Mouse (Mus musculus) kidney, postnatal 10 days (tissue): ENCODE data around the gene Parvb.

Source experiments
- DNase-seq: peaks from one replicate; pipeline ENCODE4 v3.0.0; 2021; ENCODE audit warnings: mixed read lengths

The Parvb gene

DNA sequence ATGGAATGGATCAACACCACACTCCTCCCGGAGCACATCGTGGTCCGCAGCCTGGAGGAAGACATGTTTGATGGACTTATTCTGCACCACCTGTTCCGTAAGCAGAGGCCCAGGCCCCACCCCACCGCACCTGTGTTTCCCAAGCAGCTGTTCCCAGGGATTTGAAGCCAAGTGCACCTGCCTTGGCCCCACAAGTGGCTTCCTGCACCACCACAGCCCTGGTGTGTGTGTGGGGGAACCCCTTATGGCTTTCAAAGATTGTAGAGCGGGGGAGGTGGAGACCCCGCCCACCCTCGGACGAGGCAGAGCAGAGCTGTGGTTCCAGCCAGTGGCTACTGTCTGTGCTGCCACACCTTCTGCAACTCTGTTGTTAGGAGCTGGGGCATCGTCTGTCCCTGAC lies 97.0 kb downstream of the Parvb start:
- DNase-seq = no peak

DNA sequence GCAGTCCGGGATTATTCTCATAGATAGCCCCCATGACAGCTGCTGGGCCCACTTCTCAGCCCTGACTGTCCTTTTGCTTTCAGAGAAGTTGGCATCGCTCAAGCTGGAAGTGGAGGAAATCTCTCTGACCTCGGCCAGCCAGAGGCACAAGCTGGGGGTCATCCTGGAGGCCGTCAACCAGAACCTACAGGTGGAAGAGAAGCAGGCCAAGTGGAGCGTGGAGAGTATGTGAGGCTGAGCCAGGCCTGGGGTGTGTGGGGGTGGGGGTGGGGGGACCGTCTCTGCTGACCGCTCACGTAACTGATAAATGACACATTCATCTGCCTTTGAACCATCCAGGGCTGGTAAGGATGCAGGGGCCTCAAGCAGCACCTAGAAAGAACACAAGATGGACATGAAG lies 98.1 kb downstream of the Parvb start:
- DNase-seq = peak; percentile 47

DNA sequence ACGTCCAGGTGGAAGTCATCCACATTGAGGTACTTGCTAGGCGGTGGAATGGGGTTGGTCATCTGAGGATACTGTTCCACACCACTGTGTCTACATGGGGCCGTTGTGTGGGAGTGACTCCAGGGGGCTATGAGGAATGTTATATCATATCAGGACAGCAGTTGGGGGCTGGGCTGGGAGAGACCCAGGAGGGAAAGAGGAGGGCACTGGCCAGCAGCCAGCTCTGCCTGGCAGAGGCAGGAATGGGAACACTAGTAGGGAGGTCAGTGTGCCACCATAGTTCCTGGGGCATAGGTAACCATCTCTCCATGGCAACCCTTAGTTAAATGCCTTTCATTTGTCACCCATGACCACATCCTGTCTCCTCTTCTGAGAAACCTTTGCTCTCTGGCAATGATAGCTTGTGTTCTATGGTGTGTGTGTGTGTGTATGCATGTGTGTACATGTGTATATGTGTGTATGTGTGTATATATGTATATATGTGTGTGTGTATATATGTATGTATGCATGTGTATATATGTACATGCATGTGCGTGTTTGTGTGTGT lies 99.3 kb downstream of the Parvb start:
- peak; percentile 56 for DNase-seq

DNA sequence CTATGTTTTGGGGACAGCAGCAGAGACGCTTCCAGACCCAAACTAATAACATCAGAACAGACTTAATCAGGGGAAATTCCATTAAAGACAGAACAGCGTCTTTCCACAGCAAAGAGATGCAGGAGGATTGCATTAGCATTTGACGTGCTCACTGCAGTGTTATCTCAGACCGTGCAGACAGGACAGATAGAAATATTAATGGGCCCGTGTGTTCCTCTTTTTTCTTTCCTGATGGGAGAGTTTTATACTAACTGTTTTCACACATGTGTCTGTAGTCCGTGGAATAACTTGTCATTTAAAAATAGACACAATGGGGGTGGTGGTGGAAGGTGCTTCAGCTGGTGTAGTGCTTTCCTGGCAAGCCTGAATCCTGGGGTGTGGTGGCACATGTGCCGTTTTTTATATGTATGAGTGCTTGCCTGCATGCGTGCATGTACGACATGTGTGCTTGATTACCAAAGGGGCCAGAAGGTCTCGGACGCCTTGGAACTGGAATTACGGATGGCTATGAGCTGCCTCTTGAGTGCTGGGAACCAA lies 104.5 kb downstream of the Parvb start:
- no peak for DNase-seq

DNA sequence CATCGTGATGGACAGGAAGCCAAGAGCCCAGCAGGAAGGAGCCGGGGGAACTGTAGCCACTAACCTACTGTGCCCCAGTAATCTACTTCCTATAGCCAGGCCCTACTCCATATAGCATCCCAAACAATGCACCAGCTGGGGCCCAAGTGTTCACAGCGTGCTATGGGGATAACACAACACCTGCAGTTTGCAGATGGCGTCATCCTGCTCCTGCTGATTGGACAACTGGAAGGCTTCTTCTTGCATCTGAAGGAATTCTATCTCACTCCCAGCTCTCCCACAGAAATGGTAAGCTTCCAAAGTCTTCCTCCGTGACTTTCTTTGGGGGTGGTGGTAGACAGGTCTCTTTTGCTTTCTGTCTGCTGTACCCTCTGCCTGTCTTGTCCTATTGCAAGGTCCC lies 105.8 kb downstream of the Parvb start:
- no peak for DNase-seq

DNA sequence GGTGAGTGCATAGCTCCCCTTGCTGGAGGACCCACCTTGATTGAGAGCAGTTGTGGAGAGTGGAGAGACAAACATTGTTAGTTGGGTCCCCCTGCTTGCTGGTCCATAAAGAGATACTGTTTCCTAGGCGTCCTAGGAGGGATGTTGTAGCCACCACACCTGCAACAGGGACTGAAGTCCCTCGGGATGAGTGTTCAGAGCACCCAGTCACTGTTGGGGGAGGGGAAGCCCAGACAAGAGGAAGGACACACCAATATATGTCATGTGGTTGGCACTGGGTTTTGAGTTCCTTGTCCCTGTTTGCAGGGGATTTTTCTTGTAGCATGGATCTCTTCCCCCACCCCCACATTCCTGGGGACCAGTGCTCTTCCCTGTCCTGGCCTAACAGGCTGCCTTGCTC lies 109.1 kb downstream of the Parvb start:
- DNase-seq = no peak

DNA sequence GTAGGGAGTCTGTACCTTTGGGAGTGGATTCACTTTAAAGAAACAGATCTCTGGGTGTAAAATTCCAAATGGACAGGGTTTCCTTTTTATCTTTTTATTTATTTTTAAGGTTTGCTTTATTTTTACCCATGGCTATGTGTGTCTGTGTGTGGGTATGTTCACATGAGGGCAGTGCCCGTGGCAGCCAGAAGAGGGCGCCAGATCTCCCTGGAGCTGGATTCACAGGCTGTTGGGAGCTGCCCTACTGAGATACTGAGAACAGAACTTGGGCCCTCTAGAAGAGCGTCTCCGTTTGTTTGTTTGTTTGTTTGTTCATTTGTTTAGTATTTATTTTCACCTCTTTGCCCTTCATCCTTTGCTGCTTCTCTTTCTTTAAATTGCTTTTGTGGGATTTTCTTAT lies 116.9 kb downstream of the Parvb start:
- DNase-seq = no peak

DNA sequence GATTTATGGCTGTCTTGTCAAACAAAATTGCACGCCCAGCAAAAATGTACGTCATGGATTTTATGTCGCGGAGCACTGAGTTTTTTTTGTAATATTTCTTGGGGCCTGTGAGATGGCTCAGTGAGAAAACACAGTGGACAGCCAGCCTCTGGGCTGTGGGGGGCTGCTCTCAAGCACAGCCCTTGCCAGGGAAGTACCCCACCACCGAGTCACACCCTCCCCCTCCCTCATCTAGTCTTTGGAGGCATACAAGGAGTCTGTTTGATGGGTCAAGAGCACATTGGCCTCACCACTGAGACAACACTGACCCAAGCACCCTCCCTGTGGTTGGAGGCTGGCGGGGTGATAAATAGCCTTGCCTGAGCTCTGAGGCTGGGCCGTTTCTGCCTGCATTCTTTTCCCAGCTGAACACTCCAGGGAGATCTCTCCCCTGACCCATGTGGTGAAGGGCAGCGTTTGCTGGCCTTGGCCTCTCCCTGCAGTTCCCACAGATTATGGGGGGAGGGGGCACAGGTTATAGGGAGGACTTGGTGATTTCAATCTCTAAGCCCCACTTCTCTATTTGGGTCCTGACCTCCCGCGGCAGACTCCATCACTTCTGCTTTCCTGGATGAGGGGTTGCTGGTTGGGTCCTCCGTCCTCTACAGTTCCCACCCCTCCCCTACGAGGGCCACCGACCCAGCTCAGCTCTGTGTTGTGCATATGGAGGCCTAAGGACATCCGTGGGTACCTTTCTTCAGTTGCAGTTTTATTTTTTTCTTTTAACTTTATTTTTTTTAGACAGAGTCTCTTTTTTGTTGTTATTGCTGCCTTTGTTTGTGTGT lies 118.3 kb downstream of the Parvb start:
- no peak for DNase-seq

DNA sequence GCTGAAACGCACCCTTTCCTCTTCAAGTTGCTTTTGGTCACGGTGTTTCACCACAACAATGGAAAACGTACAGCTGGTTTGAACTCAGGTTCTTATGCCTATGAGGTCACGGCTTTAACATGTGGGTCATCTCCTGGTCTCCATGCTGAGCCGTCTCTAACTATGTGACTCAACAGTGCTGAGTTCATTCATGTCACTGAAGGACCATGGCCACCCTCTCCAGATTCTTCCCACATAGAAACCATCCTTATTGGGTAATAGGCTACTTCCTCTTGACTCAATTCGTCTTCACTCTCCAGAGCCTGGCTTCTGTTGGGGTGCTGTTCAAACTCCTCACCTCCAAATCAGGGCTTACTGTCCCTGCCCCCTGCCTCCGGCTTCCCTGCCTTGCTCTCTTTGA lies 119.5 kb downstream of the Parvb start:
- no peak for DNase-seq

DNA sequence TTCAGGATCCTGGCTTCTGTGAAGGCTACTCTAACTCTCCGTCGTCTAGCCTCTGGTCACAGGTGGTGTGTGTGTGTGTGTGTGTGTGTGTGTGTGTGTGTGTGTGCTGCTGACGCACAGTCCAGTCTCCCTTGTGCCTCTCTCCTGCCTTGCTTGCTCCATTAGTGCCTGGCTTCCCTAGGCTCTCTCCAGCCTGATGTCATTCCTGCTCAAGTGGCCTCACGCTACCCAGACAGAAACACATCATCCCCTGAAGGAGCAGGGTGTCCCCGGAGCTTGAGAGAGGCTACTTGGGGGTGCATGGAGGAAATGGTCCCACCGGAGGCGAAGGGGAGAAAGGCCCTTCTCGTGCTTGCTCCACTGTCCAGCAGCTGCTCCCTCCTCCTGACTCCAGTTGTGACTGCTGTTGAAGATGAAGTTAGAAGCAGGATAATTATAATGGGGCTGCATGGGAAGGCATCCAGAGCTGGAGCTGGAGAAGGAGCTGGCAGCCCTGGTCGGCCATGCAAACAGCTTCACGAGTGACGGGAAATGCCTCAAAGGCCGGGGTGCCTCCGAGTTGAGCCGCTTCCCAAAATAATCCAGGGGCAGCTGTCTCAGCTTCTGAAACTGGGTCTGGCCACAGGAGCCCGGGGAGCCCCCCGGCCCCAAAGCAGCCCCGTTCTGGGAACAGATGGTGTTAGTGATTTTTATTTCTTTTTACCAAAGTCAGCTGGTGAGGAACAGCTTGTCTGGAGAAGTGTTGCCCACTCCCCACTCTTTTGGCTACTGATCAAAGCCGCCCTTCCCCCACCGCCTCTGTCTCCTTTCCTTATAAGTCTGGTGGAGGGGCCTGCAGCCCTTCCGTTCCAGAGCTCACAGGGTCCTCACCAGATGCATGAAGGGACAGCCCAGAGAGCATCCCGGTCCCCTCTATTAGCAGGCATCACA lies 120.3 kb downstream of the Parvb start:
- peak; percentile 43 for DNase-seq

DNA sequence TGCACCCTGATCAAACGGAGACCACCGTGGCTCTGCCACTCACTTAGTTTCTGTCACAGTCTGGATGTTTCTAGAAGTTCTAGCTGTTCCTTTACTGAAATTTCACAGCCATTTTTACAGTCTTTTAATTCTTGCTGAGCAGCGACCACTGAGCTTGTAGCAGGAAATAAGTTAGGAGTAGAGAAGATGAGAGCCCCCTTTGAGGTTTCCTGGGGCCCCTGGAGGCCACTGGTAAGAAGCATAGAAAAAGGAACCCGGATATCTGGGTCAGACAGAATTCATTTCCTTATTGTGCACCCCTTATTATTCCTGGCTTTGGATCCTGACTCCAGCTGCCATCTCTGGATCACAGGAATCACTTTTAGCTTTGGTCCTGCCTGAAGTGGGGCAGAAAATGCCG lies 123.2 kb downstream of the Parvb start:
- DNase-seq = no peak

DNA sequence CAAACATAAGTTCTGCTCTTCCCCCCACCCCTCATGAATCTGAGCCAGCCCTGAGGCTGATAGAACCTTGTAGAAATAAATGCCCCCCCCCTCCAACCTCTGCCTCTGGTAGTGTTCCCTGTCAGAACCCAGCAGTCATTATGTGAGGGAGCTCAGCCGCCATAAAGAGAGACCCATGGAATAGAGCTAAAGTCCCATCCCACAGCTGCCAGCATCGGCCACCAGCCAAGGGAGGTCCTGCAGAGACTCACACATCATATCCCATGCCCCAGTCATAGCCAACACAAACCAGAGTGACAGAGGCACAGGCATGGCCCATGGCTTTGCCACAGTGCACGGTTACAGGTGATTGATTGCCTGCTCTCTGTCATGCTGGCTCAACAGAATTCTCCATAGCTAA lies 132.9 kb downstream of the Parvb start:
- DNase-seq = no peak
